Mouse (Mus musculus) forebrain, embryonic 13.5 days (tissue): ENCODE measurements at regions not wholly inside any gene's neighbourhood (a gene's known extent, or its start where the extent isn't known, plus 50 kb on each side); places are given as distances from the start of the nearest gene placed in this dataset.

ENCODE experiments used
- ATAC-seq: fragments of 200-750 bp; cut with Nextera tagmentation; 2 replicates; pipeline ENCODE4 v1.8.0; 2017
- H3K27ac ChIP-seq: fragments of 300-500 bp; sonication (generic); 2 replicates; pipeline ENCODE4 v1.5.1; 2015; ENCODE audit warnings: inconsistent platforms, mild to moderate bottlenecking, moderate library complexity
- H3K27me3 ChIP-seq: fragments of 300-500 bp; sonication (generic); 2 replicates; pipeline ENCODE4 v1.6.1; 2015; ENCODE audit warnings: mild to moderate bottlenecking, inconsistent platforms
- H3K36me3 ChIP-seq: fragments of 300-500 bp; sonication (generic); 2 replicates; pipeline ENCODE4 v1.6.1; 2015; ENCODE audit warnings: mild to moderate bottlenecking, inconsistent platforms; ENCODE audit not compliant: poor library complexity, severe bottlenecking
- H3K4me1 ChIP-seq: fragments of 300-500 bp; sonication (generic); 2 replicates; pipeline ENCODE4 v1.6.1; 2015; ENCODE audit warnings: inconsistent platforms
- H3K4me2 ChIP-seq: fragments of 300-500 bp; sonication (generic); 2 replicates; pipeline ENCODE4 v1.6.1; 2015; ENCODE audit warnings: inconsistent platforms, mild to moderate bottlenecking, moderate library complexity
- H3K4me3 ChIP-seq: fragments of 300-500 bp; sonication (generic); 2 replicates; pipeline ENCODE4 v1.5.1; 2015; ENCODE audit warnings: mild to moderate bottlenecking, inconsistent platforms
- H3K9ac ChIP-seq: fragments of 300-500 bp; sonication (generic); 2 replicates; pipeline ENCODE4 v1.6.1; 2015; ENCODE audit warnings: mild to moderate bottlenecking, inconsistent platforms
- H3K9me3 ChIP-seq: fragments of 300-500 bp; sonication (generic); replicated peaks from 2 replicates; pipeline ENCODE4 v1.6.1; 2016; ENCODE audit warnings: inconsistent platforms
- WGBS: fragments of 180-500 bp; shearing (Covaris S2); methylation state at CpG from one replicate; pipeline ENCODE4 v1.1.7; 2015; 5-methylcytosine and 5-hydroxymethylcytosine counted together

- no peaks in the 10 kb centered on the region for H3K36me3 ChIP-seq
Measured at GRCm38 (mm10) chr12:61912146-61912545, 389.2 kb downstream of the Lrfn5 start.

GRCm38 (mm10) chr12:61923331-61923730 is 400.4 kb downstream of the Lrfn5 start:
- H3K4me1 ChIP-seq: no peaks in the 10 kb centered on the region
- no peak overlapping the region for H3K4me3 ChIP-seq
- WGBS: 0% methylated on average over 1 of the region's 1 CpGs
- no peaks in the 10 kb centered on the region for H3K9me3 ChIP-seq
- H3K27ac ChIP-seq: no peak overlapping the region
- 0 out of 2 replicates have a peak, but pooled peaks have one; percentile 38 for ATAC-seq
- no peak overlapping the region for H3K4me2 ChIP-seq
- H3K36me3 ChIP-seq: no peaks in the 10 kb centered on the region
- no peaks in the 10 kb centered on the region for H3K27me3 ChIP-seq
- H3K9ac ChIP-seq: no peak overlapping the region

More at GRCm38 (mm10) chr12:61912146-61912545, 389.2 kb downstream of the Lrfn5 start:
- WGBS: 72% methylated on average over 1 of the region's 1 CpGs
- H3K4me2 ChIP-seq: no peak overlapping the region
- peak; percentile 43; the same call in 1 of the 2 replicates for ATAC-seq
- no peak overlapping the region for H3K9ac ChIP-seq
- no peaks in the 10 kb centered on the region for H3K4me1 ChIP-seq
- no peak overlapping the region for H3K4me3 ChIP-seq
- H3K9me3 ChIP-seq: no peaks in the 10 kb centered on the region
- no peak overlapping the region for H3K27ac ChIP-seq
- no peaks in the 10 kb centered on the region for H3K27me3 ChIP-seq

- no peaks in the 10 kb centered on the region for H3K36me3 ChIP-seq
- no peaks in the 10 kb centered on the region for H3K27me3 ChIP-seq
- no peak overlapping the region for H3K27ac ChIP-seq
- no peaks in the 10 kb centered on the region for H3K4me1 ChIP-seq
- H3K4me3 ChIP-seq: no peak overlapping the region
- no peaks in the 10 kb centered on the region for H3K9me3 ChIP-seq
- no peak for ATAC-seq
- H3K4me2 ChIP-seq: no peak overlapping the region
- no peak overlapping the region for H3K9ac ChIP-seq
Measured at GRCm38 (mm10) chr12:61925266-61925861, 402.4 kb downstream of the Lrfn5 start.
